Mouse (Mus musculus) liver, adult 2 months (tissue): ENCODE measurements around the gene Fbxl4.

Experiments
- CTCF ChIP-seq: fragments of 200-500 bp; IDR thresholded peaks from 2 replicates; pipeline ENCODE4 v1.5.1; 2011; ENCODE audit warnings: low read depth, low read length, control low read depth
- POLR2A ChIP-seq: fragments of 200-500 bp; IDR thresholded peaks from 2 replicates; pipeline ENCODE4 v1.6.1; 2011; ENCODE audit warnings: low read length, control low read depth; ENCODE audit not compliant: insufficient read depth; ENCODE audit errors: extremely low read depth

DNA sequence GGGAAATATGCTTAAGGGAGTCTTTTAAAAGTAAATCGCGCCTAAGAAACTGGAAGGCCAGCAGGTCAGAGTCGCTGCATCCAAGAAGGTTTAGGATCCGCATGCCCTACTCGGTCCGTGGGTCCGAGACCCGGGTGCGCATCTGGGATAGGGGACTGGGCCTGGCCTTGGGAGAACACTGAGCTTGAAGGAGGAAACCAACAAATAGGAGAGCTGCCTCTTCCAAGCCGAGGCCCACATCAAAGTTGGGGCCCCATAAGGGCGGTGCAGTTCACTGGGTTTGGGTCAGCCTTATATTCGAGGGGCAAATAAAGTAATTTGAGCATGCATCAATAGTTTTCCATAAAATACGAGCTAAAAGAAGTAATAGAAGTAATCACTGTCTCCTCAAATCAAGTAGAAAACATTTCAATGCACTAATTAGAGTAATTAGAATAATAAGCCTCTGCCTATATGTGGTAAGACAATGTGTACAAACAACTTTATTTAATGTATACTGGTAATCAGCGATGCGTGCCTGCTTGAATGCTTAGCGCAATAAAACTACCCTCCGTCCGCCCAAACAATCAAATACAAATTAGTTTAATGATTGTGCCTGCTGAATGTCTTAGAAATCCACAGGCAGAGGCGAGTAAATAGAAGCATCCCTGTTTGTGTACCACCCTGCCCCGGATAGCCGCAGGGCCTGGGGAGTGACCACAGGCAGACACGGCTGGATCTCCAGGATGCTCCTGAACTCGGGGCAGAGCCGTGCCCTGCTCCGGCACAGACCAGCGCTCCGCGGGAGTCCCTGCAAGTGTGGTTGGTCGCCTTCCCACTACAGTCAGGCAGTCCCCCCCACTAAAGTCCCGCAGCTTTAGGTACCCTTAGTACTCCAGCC lies 121.4 kb downstream of the Fbxl4 start:
- TF ChIP-seq POLR2A (no peak), CTCF (no peak)
